Mouse (Mus musculus): ENCODE data around the gene Acaa1b. TPM values are rescaled to one million over a fixed set of nuclear protein-coding genes. Genes with fewer than 3 reads are reported as not detected.

Gene Acaa1b
- polyA plus RNA-seq (2014; fragmentation: Nextera tagmentation; extraction: Ambion mirVana), result 0.32 and 1.00 TPM in 2 replicates

DNA sequence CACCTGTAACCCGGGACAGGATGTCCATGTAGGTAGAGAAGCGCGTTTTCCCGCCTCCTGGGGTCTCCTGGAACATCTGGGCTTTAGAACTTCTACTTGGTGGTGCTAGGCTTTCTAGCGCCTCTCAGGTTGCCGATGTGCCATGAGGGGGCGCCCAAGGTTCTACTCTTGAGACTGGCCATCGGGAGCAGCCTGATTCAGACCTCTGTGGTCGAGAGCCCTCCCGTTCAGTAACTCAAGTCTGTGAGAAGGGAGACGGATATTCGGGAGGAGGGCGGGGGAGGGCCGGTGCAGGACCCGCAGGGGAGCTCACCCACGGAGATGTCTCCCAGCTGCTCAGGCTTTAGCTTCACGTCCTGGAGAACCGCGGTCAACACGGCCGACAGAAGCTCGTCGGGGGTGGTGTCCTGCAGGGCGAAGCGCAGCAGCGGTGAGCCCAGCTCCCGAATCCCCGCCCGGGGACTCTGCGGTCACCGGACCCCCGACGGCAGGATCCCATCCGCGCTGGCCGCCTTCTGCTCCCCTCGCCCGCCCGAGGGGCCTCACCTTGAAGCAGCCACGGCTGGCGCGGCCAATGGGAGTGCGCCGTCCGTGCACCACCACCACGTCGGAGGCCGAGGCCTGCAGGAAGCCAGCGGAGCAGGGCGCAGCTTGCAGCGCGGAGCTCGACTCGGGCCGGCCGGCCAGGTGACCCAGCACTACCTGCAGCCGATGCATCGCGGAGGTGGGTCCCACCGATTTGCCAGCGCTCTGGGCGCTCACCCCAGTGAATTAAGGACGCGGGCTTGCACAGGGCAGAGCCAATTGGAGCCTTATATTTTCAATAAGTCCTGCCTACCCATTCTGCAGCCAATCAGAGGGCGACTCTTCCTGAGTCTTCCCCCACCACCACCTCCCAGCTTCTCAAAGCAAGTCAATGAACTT lies at the start of gene Acaa1b:
Gene Acaa1b (minus strand): TSS at position 816 of the 924 bp plus-strand sequence.
- ATAC-seq (ENCODE audit: insufficient number of reproducible peaks, insufficient read depth, low FRiP score, low read depth), result peak; percentile 69; the same call in 1 of the 2 replicates
- Histone ChIP-seq H3K9me3 (ENCODE audit: control insufficient read depth, low read length) (no peaks in the 10 kb centered on the region), H3K4me2 (ENCODE audit: low read length) (peak within 1 kb of the TSS; percentile 73), H3K27me3 (ENCODE audit: control insufficient read depth, insufficient read depth, low read length) (peaks cover 20% of the 10 kb centered on the region), H3K4me3 (ENCODE audit: control insufficient read depth in 1 of 2, insufficient read depth in 1 of 2, low read depth in 1 of 2, low read length in 2 of 2) (peak within 1 kb of the TSS; percentile 38 to 46), H3K27ac (replicated peaks in 1 of 2; ENCODE audit: control insufficient read depth in 1 of 2, insufficient read depth in 1 of 2, low read depth in 2 of 2, low read length in 2 of 2) (no peak within 1 kb of the TSS), H3K9ac (ENCODE audit: low read length) (peak within 1 kb of the TSS; percentile 25; the same call in 1 of the 2 replicates), H3K36me3 (ENCODE audit: control insufficient read depth, insufficient read depth, low read length) (no peaks in the 10 kb centered on the region), H3K4me1 (ENCODE audit: control insufficient read depth in 2 of 2, insufficient read depth in 2 of 2, low read length in 2 of 2) (no peaks in the 10 kb centered on the region)
- WGBS, result under 1% methylated on average over 64 of the region's 65 CpGs

DNA sequence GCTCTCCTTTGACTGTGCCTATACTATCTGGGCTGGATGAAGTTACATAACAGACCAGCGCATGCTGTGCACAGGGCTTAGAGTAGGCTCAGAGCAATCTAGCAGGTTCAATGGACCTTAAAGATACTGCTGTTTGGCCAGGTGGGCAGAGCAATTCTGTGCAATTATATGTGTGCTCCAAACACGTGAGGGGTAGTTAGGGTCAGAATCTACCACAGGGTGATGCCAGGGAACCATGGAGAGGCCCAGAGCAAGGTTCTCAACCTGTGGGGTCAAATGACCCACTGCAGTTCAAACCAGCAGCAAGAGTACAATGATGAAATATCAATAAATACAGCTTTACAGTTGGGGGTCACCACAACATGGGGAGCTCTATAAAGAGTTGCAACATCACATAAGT lies 49.8 kb upstream of the Acaa1b start:
- 85% methylated on average over 2 of the region's 2 CpGs for WGBS
- Histone ChIP-seq H3K27ac (replicated peaks in 1 of 2; ENCODE audit: control insufficient read depth in 1 of 2, insufficient read depth in 1 of 2, low read depth in 2 of 2, low read length in 2 of 2) (no peak overlapping the region), H3K4me1 (ENCODE audit: control insufficient read depth in 2 of 2, insufficient read depth in 2 of 2, low read length in 2 of 2) (no peaks in the 10 kb centered on the region), H3K4me2 (ENCODE audit: low read length) (no peak overlapping the region), H3K36me3 (ENCODE audit: control insufficient read depth, insufficient read depth, low read length) (no peaks in the 10 kb centered on the region), H3K9me3 (ENCODE audit: control insufficient read depth, low read length) (peaks cover 6% of the 10 kb centered on the region; the same call in 1 of the 2 replicates), H3K4me3 (ENCODE audit: control insufficient read depth in 1 of 2, insufficient read depth in 1 of 2, low read depth in 1 of 2, low read length in 2 of 2) (no peak overlapping the region), H3K27me3 (ENCODE audit: control insufficient read depth, insufficient read depth, low read length) (no peaks in the 10 kb centered on the region), H3K9ac (ENCODE audit: low read length) (no peak overlapping the region)
- no peak for ATAC-seq (ENCODE audit: insufficient number of reproducible peaks, insufficient read depth, low FRiP score, low read depth)

DNA sequence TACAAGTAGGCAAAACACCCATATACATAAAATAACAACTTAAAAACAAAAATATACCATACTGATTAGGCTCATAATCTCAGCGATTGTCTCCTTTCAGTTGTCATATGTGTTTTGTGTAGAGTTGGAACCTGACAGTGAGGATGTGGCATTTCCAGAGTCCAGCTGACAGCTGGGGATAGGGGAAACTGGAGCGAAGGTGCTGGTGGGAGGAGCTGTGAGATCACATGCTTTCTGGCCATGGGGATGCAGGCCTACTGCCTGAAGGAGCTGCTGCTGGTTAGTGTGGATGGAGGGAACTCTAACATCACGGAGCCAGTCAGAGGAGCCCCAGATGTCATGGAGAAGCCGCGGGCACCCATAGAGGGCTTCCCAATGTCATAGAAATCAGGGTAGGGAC lies 48.9 kb upstream of the Acaa1b start:
- Histone ChIP-seq H3K4me2 (ENCODE audit: low read length) (no peak overlapping the region), H3K36me3 (ENCODE audit: control insufficient read depth, insufficient read depth, low read length) (no peaks in the 10 kb centered on the region), H3K4me1 (ENCODE audit: control insufficient read depth in 2 of 2, insufficient read depth in 2 of 2, low read length in 2 of 2) (no peaks in the 10 kb centered on the region), H3K27me3 (ENCODE audit: control insufficient read depth, insufficient read depth, low read length) (no peaks in the 10 kb centered on the region), H3K9ac (ENCODE audit: low read length) (no peak overlapping the region), H3K9me3 (ENCODE audit: control insufficient read depth, low read length) (peaks cover 6% of the 10 kb centered on the region; the same call in 1 of the 2 replicates), H3K4me3 (ENCODE audit: control insufficient read depth in 1 of 2, insufficient read depth in 1 of 2, low read depth in 1 of 2, low read length in 2 of 2) (no peak overlapping the region), H3K27ac (replicated peaks in 1 of 2; ENCODE audit: control insufficient read depth in 1 of 2, insufficient read depth in 1 of 2, low read depth in 2 of 2, low read length in 2 of 2) (no peak overlapping the region)
- WGBS, result 92% methylated on average over 5 of the region's 5 CpGs
- no peak for ATAC-seq (ENCODE audit: insufficient number of reproducible peaks, insufficient read depth, low FRiP score, low read depth)

DNA sequence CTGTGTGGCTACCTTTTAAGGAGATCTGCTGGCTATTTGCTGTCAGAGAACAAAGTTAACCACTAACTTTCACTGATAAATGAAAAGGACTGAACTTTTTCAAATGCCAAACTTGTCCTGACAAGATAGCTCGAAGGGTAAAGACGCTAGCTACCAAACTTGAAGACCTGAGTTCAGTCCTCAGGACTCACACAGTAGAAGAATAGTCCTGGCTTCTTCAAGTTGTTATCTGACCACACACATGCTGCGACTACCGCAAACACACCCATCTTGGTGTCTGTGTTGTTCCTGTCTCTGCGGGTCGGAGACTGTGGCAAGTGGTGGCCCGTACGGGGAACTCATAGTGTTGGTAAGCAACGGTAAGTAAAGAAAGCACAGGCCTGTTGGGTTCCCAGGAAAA lies 46.7 kb upstream of the Acaa1b start:
- 91% methylated on average over 9 of the region's 9 CpGs for WGBS
- no peaks in the 10 kb centered on the region for H3K36me3 ChIP-seq (ENCODE audit: control insufficient read depth, insufficient read depth, low read length)
- no peaks in the 10 kb centered on the region for H3K27me3 ChIP-seq (ENCODE audit: control insufficient read depth, insufficient read depth, low read length)
- no peak overlapping the region for H3K4me3 ChIP-seq (ENCODE audit: control insufficient read depth in 1 of 2, insufficient read depth in 1 of 2, low read depth in 1 of 2, low read length in 2 of 2)
- peaks cover 6% of the 10 kb centered on the region; the same call in 1 of the 2 replicates for H3K9me3 ChIP-seq (ENCODE audit: control insufficient read depth, low read length)
- H3K4me2 ChIP-seq (ENCODE audit: low read length), result no peak overlapping the region
- H3K27ac ChIP-seq (replicated peaks in 1 of 2; ENCODE audit: control insufficient read depth in 1 of 2, insufficient read depth in 1 of 2, low read depth in 2 of 2, low read length in 2 of 2), result no peak overlapping the region
- H3K4me1 ChIP-seq (ENCODE audit: control insufficient read depth in 2 of 2, insufficient read depth in 2 of 2, low read length in 2 of 2), result no peaks in the 10 kb centered on the region
- ATAC-seq (ENCODE audit: insufficient number of reproducible peaks, insufficient read depth, low FRiP score, low read depth), result no peak
- no peak overlapping the region for H3K9ac ChIP-seq (ENCODE audit: low read length)

DNA sequence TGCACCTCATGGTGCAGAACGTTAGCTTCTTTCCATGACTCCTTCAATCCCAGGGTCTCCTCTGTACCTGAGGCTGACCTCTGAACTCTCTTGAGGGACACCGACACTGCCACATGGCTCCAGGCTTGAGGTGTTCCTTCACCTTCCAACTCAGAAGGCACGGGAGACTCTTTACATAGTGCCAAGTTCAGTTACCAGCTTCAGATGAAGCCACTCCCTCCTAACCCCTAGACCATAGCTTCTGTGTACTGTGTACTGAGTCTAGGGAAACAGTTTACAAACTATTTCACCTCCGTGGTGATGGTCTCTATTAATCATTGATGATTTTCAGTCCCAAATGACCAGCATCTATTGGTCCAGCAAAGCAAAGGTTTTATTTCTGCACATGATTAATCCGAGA lies 44.8 kb upstream of the Acaa1b start:
- WGBS, result 78% methylated on average over 5 of the region's 5 CpGs
- no peaks in the 10 kb centered on the region for H3K36me3 ChIP-seq (ENCODE audit: control insufficient read depth, insufficient read depth, low read length)
- no peak for ATAC-seq (ENCODE audit: insufficient number of reproducible peaks, insufficient read depth, low FRiP score, low read depth)
- no peak overlapping the region for H3K4me2 ChIP-seq (ENCODE audit: low read length)
- H3K9ac ChIP-seq (ENCODE audit: low read length), result no peak overlapping the region
- peaks cover 6% of the 10 kb centered on the region; the same call in 1 of the 2 replicates for H3K9me3 ChIP-seq (ENCODE audit: control insufficient read depth, low read length)
- H3K27me3 ChIP-seq (ENCODE audit: control insufficient read depth, insufficient read depth, low read length), result no peaks in the 10 kb centered on the region
- H3K27ac ChIP-seq (replicated peaks in 1 of 2; ENCODE audit: control insufficient read depth in 1 of 2, insufficient read depth in 1 of 2, low read depth in 2 of 2, low read length in 2 of 2), result no peak overlapping the region
- no peaks in the 10 kb centered on the region for H3K4me1 ChIP-seq (ENCODE audit: control insufficient read depth in 2 of 2, insufficient read depth in 2 of 2, low read length in 2 of 2)
- no peak overlapping the region for H3K4me3 ChIP-seq (ENCODE audit: control insufficient read depth in 1 of 2, insufficient read depth in 1 of 2, low read depth in 1 of 2, low read length in 2 of 2)

DNA sequence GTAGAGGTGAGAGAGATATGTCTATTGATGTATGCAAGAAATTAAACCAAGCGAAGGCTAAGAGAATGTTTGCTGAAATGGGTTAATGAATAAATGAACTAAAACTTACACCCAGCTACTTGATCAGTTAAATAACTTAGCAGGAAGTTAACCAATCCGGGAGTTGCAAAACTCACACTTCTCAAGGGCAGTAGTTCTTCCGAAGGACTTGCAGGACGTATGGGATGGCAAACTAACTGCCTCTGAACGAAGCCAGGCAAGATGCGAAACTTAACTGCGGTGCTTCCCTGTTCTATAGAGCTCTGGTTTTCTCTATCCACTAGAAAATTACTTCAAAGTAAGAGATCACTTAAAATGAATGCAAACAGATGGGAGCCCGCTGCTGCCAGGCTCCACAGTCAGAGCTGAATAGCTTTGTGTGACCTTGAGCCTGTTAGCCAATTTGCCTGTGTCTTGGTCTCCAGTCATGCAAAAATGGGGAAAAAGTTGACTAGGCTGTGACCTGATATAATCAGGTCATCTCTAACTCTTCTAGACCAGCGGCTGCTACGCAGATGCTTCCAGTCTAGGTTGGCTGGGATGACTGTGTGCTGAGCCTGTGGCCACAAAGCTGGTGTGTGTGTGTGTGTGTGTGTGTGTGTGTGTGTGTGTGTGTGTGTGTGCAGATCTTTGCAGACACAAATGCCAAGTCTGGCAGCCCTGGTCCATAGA lies 42.4 kb upstream of the Acaa1b start:
- WGBS, result 86% methylated on average over 10 of the region's 10 CpGs

DNA sequence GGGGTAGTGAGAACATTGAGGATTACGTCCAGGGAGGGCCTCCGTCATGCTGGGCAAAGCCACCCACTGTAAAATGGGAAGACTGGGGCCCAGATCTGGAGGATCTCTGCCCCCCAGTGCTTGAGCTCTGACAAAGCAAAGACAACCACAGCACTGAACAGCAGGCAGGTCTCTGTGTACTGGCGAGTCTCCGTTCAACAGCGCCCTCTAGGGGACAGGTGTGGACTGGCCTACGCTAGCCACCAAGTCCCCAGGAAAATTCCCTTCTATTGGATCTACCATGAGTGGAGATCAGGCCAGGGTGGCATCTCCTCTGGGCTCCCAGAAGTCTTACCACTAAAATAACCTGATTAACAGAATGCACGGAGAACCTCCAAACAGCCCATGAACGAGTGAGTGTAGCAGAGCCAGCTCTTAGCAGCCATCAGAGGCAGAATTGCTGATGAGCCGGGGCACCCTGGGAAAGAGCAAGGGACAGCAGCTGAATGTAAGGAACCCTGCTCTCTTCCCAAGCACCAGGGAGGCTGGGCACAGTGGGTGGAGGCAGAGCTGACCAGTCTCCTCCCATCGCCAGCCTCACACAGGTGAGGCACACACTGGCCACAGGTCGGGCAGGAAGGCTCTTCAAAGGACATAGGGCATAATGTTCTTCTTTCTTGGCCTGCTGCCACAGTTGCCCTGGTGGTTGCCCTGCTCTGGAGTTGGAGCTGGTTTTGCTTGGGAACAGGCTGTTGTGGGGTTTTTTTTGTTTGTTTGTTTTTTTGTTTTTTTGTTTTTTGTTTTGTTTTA lies 35.5 kb upstream of the Acaa1b start:
- Histone ChIP-seq H3K4me2 (ENCODE audit: low read length) (no peak overlapping the region), H3K27me3 (ENCODE audit: control insufficient read depth, insufficient read depth, low read length) (no peaks in the 10 kb centered on the region), H3K36me3 (ENCODE audit: control insufficient read depth, insufficient read depth, low read length) (no peaks in the 10 kb centered on the region), H3K27ac (replicated peaks in 1 of 2; ENCODE audit: control insufficient read depth in 1 of 2, insufficient read depth in 1 of 2, low read depth in 2 of 2, low read length in 2 of 2) (no peak overlapping the region), H3K9me3 (ENCODE audit: control insufficient read depth, low read length) (no peaks in the 10 kb centered on the region), H3K9ac (ENCODE audit: low read length) (no peak overlapping the region), H3K4me3 (ENCODE audit: control insufficient read depth in 1 of 2, insufficient read depth in 1 of 2, low read depth in 1 of 2, low read length in 2 of 2) (no peak overlapping the region), H3K4me1 (ENCODE audit: control insufficient read depth in 2 of 2, insufficient read depth in 2 of 2, low read length in 2 of 2) (no peaks in the 10 kb centered on the region)
- 38% methylated on average over 11 of the region's 11 CpGs for WGBS
- no peak for ATAC-seq (ENCODE audit: insufficient number of reproducible peaks, insufficient read depth, low FRiP score, low read depth)

More for the DNA sequence above, 42.4 kb upstream of the Acaa1b start:
- Histone ChIP-seq H3K27me3 (ENCODE audit: control insufficient read depth, insufficient read depth, low read length) (no peaks in the 10 kb centered on the region), H3K9ac (ENCODE audit: low read length) (no peak overlapping the region), H3K4me3 (ENCODE audit: control insufficient read depth in 1 of 2, insufficient read depth in 1 of 2, low read depth in 1 of 2, low read length in 2 of 2) (no peak overlapping the region), H3K9me3 (ENCODE audit: control insufficient read depth, low read length) (peaks cover 6% of the 10 kb centered on the region; the same call in 1 of the 2 replicates), H3K27ac (replicated peaks in 1 of 2; ENCODE audit: control insufficient read depth in 1 of 2, insufficient read depth in 1 of 2, low read depth in 2 of 2, low read length in 2 of 2) (no peak overlapping the region), H3K4me1 (ENCODE audit: control insufficient read depth in 2 of 2, insufficient read depth in 2 of 2, low read length in 2 of 2) (no peaks in the 10 kb centered on the region), H3K4me2 (ENCODE audit: low read length) (no peak overlapping the region), H3K36me3 (ENCODE audit: control insufficient read depth, insufficient read depth, low read length) (no peaks in the 10 kb centered on the region)
- ATAC-seq (ENCODE audit: insufficient number of reproducible peaks, insufficient read depth, low FRiP score, low read depth), result no peak
